Mouse (Mus musculus) heart, adult 9 months (tissue): ENCODE results near the gene Nrcam.

Experiments used
- DNase-seq, 2 experiments: peaks; one replicate each; pipeline ENCODE4 v3.0.0; 2022; ENCODE audit warnings: low spot score in 2 of 2

Nrcam gene

GRCm38 (mm10) chr12:44357881-44358280 is 29.2 kb downstream of the Nrcam start:
- no peak for DNase-seq

- no peak for DNase-seq
Measured at GRCm38 (mm10) chr12:44371076-44371710, 42.5 kb downstream of the Nrcam start.

- no peak for DNase-seq
Measured at GRCm38 (mm10) chr12:44375956-44376355, 47.3 kb downstream of the Nrcam start.

- no peak for DNase-seq
Measured at GRCm38 (mm10) chr12:44378431-44379161, 49.9 kb downstream of the Nrcam start.

- DNase-seq = no peak
Measured at GRCm38 (mm10) chr12:44380805-44381204, 52.1 kb downstream of the Nrcam start.

GRCm38 (mm10) chr12:44386398-44386797 is 57.7 kb downstream of the Nrcam start:
- no peak for DNase-seq

- no peak for DNase-seq
Measured at GRCm38 (mm10) chr12:44388220-44388619, 59.5 kb downstream of the Nrcam start.

GRCm38 (mm10) chr12:44390391-44391137 is 61.9 kb downstream of the Nrcam start:
- DNase-seq = no peak

GRCm38 (mm10) chr12:44394901-44395300 is 66.2 kb downstream of the Nrcam start:
- DNase-seq = no peak

- DNase-seq = no peak
Measured at GRCm38 (mm10) chr12:44397782-44398181, 69.1 kb downstream of the Nrcam start.

GRCm38 (mm10) chr12:44402134-44402533 is 73.4 kb downstream of the Nrcam start:
- no peak for DNase-seq

- no peak for DNase-seq
Measured at GRCm38 (mm10) chr12:44403270-44403669, 74.6 kb downstream of the Nrcam start.

GRCm38 (mm10) chr12:44403731-44404424 is 75.2 kb downstream of the Nrcam start:
- DNase-seq = no peak

GRCm38 (mm10) chr12:44409786-44410185 is 81.1 kb downstream of the Nrcam start:
- DNase-seq = no peak

GRCm38 (mm10) chr12:44411031-44411430 is 82.3 kb downstream of the Nrcam start:
- no peak for DNase-seq

GRCm38 (mm10) chr12:44422154-44422866 is 93.6 kb downstream of the Nrcam start:
- DNase-seq = no peak

- no peak for DNase-seq
Measured at GRCm38 (mm10) chr12:44422867-44423255, 94.2 kb downstream of the Nrcam start.

GRCm38 (mm10) chr12:44424011-44424410 is 95.3 kb downstream of the Nrcam start:
- no peak for DNase-seq

GRCm38 (mm10) chr12:44425040-44425439 is 96.4 kb downstream of the Nrcam start:
- no peak for DNase-seq

GRCm38 (mm10) chr12:44430335-44430734 is 101.7 kb downstream of the Nrcam start:
- no peak for DNase-seq

- DNase-seq = no peak
Measured at GRCm38 (mm10) chr12:44430996-44431395, 102.3 kb downstream of the Nrcam start.
